Mouse (Mus musculus) gastrocnemius, adult 2 months (tissue): ENCODE data around the gene Phlda3. TPM values are rescaled to one million over a fixed set of nuclear protein-coding genes. Genes with fewer than 3 reads are reported as not detected.

ENCODE experiments used
- DNase-seq: peaks from one replicate; pipeline ENCODE4 v3.0.0; 2022
- H3K27ac ChIP-seq: fragments of 200-600 bp; 2 replicates; pipeline ENCODE4 v1.8.1; 2022; ENCODE audit warnings: mild to moderate bottlenecking
- H3K4me3 ChIP-seq: fragments of 200-600 bp; 2 replicates; pipeline ENCODE4 v1.8.1; 2022; ENCODE audit warnings: mild to moderate bottlenecking, moderate library complexity
- CTCF ChIP-seq: fragments of 200-600 bp; IDR thresholded peaks from 2 replicates; pipeline ENCODE4 v1.8.1; 2022; ENCODE audit warnings: antibody characterized with exemption, mild to moderate bottlenecking, moderate library complexity
- intact Hi-C: fragments of 180-260 bp; cut with DNase I; formaldehyde crosslinking; loops from one replicate; pipeline ENCODE4 v1.15.1; 2025
- total RNA-seq, 2 experiments: library from RNA; stranded (reverse); gene quantifications; 2 replicates each; pipeline ENCODE4 v1.2.3; 2021

Gene Phlda3
- total RNA-seq, 2 experiments from 2014 or later = 78.0 to 140 TPM

- no peak for TF ChIP-seq CTCF
- H3K4me3 ChIP-seq = peak overlapping the region; percentile 11; the same call in 1 of the 2 replicates
- peak overlapping the region; percentile 97 for H3K27ac ChIP-seq
- no peak for DNase-seq
- intact Hi-C loops = no loop called here
Observed at GRCm38 (mm10) chr1:135764206-135764528, 1.8 kb upstream of the Phlda3 start.

DNA sequence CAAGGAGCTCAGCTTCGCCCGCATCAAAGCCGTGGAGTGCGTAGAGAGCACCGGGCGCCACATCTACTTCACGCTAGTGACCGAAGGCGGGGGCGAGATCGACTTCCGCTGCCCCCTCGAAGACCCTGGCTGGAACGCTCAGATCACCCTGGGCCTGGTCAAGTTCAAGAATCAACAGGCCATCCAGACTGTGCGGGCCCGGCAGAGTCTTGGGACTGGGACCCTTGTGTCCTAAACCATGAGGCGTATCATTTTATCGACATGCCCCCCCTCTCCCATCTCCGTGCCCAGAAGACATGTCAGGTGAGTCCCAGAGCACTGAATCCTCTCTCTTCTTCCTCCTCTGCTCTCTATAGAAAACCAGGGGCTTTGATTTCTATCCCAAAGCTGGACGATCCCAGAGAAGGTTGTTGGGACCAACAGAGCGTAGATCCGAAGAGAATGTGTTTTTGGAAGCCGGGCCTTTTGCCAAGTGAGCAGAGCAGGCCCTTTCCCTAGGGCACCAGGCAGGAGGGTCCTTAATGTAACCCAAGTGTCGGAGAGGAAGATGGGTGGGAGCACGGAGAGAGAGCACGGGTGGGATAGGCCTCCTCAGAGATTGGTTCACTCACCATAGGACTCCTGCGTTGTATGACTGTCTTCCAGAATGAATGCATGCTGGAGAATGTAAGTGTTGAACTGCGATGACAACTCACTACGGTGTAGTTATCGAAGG lies 830 bp downstream of the Phlda3 start:
- peak overlapping the region; percentile 97 for H3K27ac ChIP-seq
- peak overlapping the region; percentile 96 for H3K4me3 ChIP-seq
- intact Hi-C loops = no loop called here
- TF ChIP-seq CTCF = no peak
- DNase-seq = no peak

DNA sequence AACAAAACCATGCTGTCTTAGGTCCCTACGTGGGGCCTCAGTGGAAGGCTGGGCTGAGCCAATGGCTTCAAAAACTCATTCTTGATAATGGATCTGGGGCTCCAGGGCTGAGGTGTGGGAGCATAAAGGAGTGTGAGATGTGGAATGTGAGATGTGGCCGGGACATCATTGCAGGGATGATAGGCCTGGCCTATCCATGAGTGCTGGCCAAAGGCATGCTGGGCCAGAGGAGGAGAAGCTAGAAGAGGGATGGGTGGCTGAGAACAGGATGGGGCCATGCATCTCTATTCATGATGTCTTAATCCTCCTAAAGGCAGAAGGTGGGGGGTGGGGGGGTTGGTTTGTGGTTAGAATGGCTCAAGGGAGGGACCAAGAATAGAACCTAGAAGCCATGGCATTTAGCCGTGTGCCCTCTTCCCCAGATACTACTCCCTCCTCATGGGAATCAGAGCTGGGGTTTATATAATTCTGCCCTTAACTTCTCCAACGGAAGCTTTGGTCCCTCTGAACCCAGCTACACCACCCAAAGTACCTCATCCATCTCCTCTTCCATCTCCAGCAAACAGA lies 1.5 kb downstream of the Phlda3 start:
- no peak for TF ChIP-seq CTCF
- intact Hi-C loops = no loop called here
- DNase-seq = peak; percentile 61
- H3K4me3 ChIP-seq = peak overlapping the region; percentile 96
- H3K27ac ChIP-seq = peak overlapping the region; percentile 97

DNA sequence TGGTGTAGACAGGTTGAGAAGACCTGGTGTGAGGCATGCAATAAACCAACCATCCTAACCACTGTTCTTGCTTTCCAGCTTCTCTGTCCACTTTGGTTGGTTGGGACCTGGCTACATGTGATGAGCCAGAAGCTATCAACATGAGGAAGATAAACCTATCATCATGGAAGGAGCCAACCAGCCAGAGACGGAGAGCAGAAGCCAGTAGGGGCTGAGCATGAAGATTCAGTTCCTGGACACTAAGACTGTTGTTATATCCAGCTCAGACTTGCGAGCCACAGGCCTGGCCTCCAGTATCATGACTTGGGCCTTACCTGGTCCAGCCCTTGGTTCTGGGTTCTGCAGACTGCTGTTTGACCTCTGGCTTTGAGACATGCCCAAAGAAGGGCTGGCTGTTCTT lies 2.5 kb downstream of the Phlda3 start:
- no peak for DNase-seq
- Histone ChIP-seq H3K4me3 (peak overlapping the region; percentile 96), H3K27ac (peak overlapping the region; percentile 97)
- intact Hi-C loops = no loop called here
- no peak for TF ChIP-seq CTCF

- intact Hi-C loops = no loop called here
- Histone ChIP-seq H3K27ac (peak overlapping the region; percentile 97), H3K4me3 (peak overlapping the region; percentile 96)
- peak; percentile 63 for DNase-seq
- TF ChIP-seq CTCF = no peak
Observed at GRCm38 (mm10) chr1:135770237-135770636, 4.3 kb downstream of the Phlda3 start.

- intact Hi-C loops = no loop called here
- H3K27ac ChIP-seq = peak overlapping the region; percentile 97
- peak; percentile 82 for DNase-seq
- no peak for TF ChIP-seq CTCF
- H3K4me3 ChIP-seq = peak overlapping the region; percentile 96
Observed at GRCm38 (mm10) chr1:135770896-135771572, 5.1 kb downstream of the Phlda3 start.

DNA sequence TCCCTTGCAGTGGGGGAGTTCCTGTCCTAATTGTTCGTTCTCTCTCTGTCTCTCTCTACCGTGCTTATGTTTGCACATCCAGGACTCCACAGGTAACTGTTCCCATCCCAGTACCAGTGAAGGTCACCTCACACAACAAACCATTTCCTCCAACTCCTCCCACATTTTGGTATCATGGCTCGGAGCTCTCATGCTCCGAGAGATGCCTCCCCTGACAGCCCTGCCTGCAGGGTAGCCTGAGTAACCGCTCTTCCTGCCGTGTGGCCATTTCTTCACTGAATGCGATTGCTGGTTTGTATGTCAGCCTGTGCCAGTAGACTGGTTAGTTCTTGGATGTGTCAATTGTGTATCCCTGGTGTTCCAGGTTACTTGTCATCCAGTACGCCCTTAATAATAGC lies 5.7 kb downstream of the Phlda3 start:
- Histone ChIP-seq H3K27ac (peak overlapping the region; percentile 97), H3K4me3 (peak overlapping the region; percentile 96)
- DNase-seq = no peak
- TF ChIP-seq CTCF = no peak
- intact Hi-C loops = no loop called here

- Histone ChIP-seq H3K4me3 (peak overlapping the region; percentile 9), H3K27ac (peak overlapping the region; percentile 94)
- intact Hi-C loops = no loop called here
- no peak for TF ChIP-seq CTCF
- peak; percentile 49 for DNase-seq
Observed at GRCm38 (mm10) chr1:135776596-135776995, 10.7 kb downstream of the Phlda3 start.

DNA sequence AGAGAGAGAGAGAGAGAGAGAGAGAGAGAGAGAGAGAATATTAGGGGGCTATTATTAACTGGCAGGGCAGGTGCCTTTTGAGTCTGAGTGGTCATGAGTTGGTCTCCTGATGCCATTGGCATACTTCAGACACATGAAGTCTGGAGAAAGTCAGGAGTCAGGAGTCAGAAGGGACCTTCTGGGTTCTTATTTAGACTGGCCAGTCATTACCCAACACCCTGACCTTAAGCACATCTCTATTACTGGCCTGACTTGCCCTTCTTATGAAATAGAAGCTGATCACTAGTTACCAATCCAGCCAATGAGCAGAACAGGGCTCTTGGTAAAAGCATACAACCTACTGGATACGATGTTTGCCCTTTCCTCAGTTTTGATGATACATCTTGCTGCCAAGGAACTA lies 11.1 kb downstream of the Phlda3 start:
- DNase-seq = no peak
- intact Hi-C loops = no loop called here
- H3K4me3 ChIP-seq = no peak overlapping the region
- TF ChIP-seq CTCF = no peak
- peak overlapping the region; percentile 94 for H3K27ac ChIP-seq

DNA sequence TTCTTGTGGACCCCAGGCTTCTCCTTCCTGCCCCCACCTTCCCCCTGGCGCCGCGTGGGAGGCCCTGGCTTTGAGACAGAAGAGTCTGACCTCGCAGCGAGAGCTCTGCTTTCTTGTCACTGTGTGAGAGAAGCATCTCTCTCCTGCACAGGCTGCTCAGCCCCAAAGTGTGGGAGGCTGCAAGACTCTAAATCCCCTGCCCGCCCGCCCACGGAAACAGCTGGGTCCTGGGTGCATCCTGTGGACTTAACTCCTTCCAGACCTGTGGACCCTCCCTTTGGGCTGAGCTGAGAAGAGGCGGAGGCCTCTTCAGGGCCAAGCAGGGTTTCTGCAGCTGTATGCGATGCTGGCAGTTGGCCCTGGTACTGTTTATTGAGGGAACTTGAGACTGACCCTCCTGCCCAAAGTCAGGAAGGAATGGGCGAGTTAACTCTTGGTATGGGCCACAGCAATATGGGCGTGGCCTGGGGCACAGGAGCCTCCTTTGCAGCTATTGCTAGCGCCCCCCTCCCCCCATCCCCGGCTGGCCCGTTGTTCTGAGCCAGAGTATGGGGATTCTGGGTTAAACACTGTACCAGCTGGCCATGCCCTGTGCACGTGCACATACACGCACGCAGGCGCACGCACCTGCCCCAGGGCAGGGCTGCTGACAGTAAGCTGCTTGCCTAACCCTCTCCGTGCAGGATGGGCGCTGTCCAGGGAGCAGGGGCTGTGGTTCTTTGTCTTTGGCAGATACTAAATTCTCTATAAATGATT lies 13.0 kb downstream of the Phlda3 start, which contains the start of gene Tnni1:
TSS of gene Tnni1 (plus strand) at position 655 of the 756 bp plus-strand sequence.
- peak; percentile 66 for DNase-seq

GRCm38 (mm10) chr1:135780649-135781048 lies 14.7 kb downstream of the Phlda3 start:
- DNase-seq = no peak
- intact Hi-C loops = loop anchor here (1.0 kb wide), 2 partner anchors 27 to 61 kb away; no protein-coding TSS in a partner anchor
- TF ChIP-seq CTCF = no peak
- Histone ChIP-seq H3K27ac (peak overlapping the region; percentile 94), H3K4me3 (no peak overlapping the region)

More for the DNA sequence above, 13.0 kb downstream of the Phlda3 start, which contains the start of gene Tnni1:
- TF ChIP-seq CTCF = no peak
- H3K27ac ChIP-seq = peak within 1 kb of the TSS; percentile 94
- peak within 1 kb of the TSS; percentile 17 for H3K4me3 ChIP-seq
- intact Hi-C loops = no loop called here

DNA sequence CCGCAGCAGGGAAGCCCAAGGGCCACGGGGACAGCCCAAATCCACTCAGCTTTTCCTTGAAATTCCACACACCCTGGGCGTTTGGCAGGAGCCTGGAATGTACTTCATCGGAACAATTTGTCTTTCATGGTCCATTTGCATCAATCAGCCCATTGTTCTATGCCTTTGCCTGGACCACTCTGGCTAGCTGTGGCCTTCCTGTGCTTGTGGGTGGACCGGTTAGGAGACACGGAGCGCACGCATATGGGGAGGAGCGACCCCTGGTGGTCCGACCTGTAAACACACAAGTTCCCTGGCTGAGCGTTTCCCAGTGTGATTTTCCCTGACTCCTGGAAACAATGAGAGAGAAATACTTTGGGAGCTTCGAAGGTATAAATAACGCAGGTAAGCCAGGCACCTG lies 15.3 kb downstream of the Phlda3 start:
- Histone ChIP-seq H3K27ac (0 out of 2 replicates have a peak overlapping the region, but pooled peaks have one; percentile 94), H3K4me3 (no peak overlapping the region)
- intact Hi-C loops = loop anchor here (1.0 kb wide), 2 partner anchors 28 to 62 kb away; no protein-coding TSS in a partner anchor
- DNase-seq = peak; percentile 86
- TF ChIP-seq CTCF = peak; percentile 93
